Mouse (Mus musculus): Measurements from ENCODE around the gene Lhx9. TPM values are rescaled to one million over a fixed set of nuclear protein-coding genes. Genes with fewer than 3 reads are reported as not detected.

Gene Lhx9
- polyA plus RNA-seq (2012; rRNA removed): not detected in 2 replicates

GRCm38 (mm10) chr1:138848511-138849109 lies at the start of gene Lhx9:
TSS of gene Lhx9 (minus strand) at chr1:138848577.

GRCm38 (mm10) chr1:138856101-138856950 lies 7.9 kb upstream of the Lhx9 start, which contains the start of gene 2310009B15Rik:
TSS of gene 2310009B15Rik (minus strand) at chr1:138856852.

Other genes starting within 250 kb of the Lhx9 start
- gene Nek7, start 228.4 kb downstream of the Lhx9 start, polyA plus RNA-seq (2012; rRNA removed): 7.3 TPM in 2 replicates
- gene 2310009B15Rik, start 8.3 kb upstream of the Lhx9 start, polyA plus RNA-seq (2012; rRNA removed): 36.4 and 45.1 TPM in 2 replicates
- 6.3 and 11.2 TPM in 2 replicates for gene Dennd1b, start 114.9 kb upstream of the Lhx9 start, polyA plus RNA-seq (2012; rRNA removed)